Mouse (Mus musculus) macrophage (primary cell): ENCODE measurements around the gene Eif4ebp2. TPM values are rescaled to one million over a fixed set of nuclear protein-coding genes. Genes with fewer than 3 reads are reported as not detected.

Source experiments
- polyA plus RNA-seq: library from polyadenylated mRNA; stranded (reverse); fragments of 250-400 nt; gene quantifications from 3 replicates; pipeline ENCODE4 v1.2.4, GENCODE M21; 2018; ENCODE audit warnings: inconsistent platforms

The Eif4ebp2 gene
- polyA plus RNA-seq, 1 experiment from 2014 or later: 40.1 TPM

Other genes starting within 250 kb of the Eif4ebp2 start
- 0.06 to 0.09 TPM in 2 of 3 replicates, not detected in the other for gene Adamts14, start 179.2 kb downstream of the Eif4ebp2 start, polyA plus RNA-seq
- gene Prf1, start 154.8 kb downstream of the Eif4ebp2 start, polyA plus RNA-seq: not detected in 3 replicates
- 0.13 to 6.3 TPM (median 0.63 TPM) in 3 replicates for gene Pald1, start 69.1 kb downstream of the Eif4ebp2 start, polyA plus RNA-seq
- gene Nodal, start 34.7 kb downstream of the Eif4ebp2 start, polyA plus RNA-seq: not detected in 3 replicates
- gene Lrrc20, start 23.1 kb upstream of the Eif4ebp2 start, polyA plus RNA-seq: 4.4 to 7.4 TPM (median 5.7 TPM) in 3 replicates
- gene Npffr1, start 142.8 kb upstream of the Eif4ebp2 start, polyA plus RNA-seq: not detected in 3 replicates
- gene Ppa1, start 195.9 kb upstream of the Eif4ebp2 start, polyA plus RNA-seq: 9.6 to 42.5 TPM (median 18.5 TPM) in 3 replicates
- 78.1 to 97.0 TPM (median 84.0 TPM) in 3 replicates for gene Sar1a, start 227.6 kb upstream of the Eif4ebp2 start, polyA plus RNA-seq
- gene Tysnd1, start 242.9 kb upstream of the Eif4ebp2 start, polyA plus RNA-seq: 9.0 to 16.4 TPM (median 13.3 TPM) in 3 replicates